Mouse (Mus musculus) embryo, embryonic 10.5 days (tissue): ENCODE measurements around the gene Nop53.
A peak's percentile ranks its signal among the peaks of the same experiment; 100 is the strongest.
"Not testable (repeated sequence)": the region's sequence is repeated elsewhere in the genome, so short reads cannot be mapped to it uniquely, and the experiment has no call there.

Experiments
- DNase-seq: peaks from one replicate; pipeline ENCODE4 v3.0.0-alpha.2; 2015; ENCODE audit warnings: low spot score

The Nop53 gene

GRCm38 (mm10) chr7:15919947-15920346, 25.9 kb downstream of the Nop53 start:
- no peak for DNase-seq

- no peak for DNase-seq
These were observed 27.5 kb downstream of the Nop53 start for GRCm38 (mm10) chr7:15918371-15918770.

- no peak for DNase-seq
These were observed 28.9 kb downstream of the Nop53 start for GRCm38 (mm10) chr7:15916996-15917395.

GRCm38 (mm10) chr7:15916134-15916723, 29.6 kb downstream of the Nop53 start:
- no peak for DNase-seq

- not testable (repeated sequence) for DNase-seq
These were observed 30.2 kb downstream of the Nop53 start for GRCm38 (mm10) chr7:15915695-15916094.

- DNase-seq: no peak
These were observed 31.1 kb downstream of the Nop53 start for GRCm38 (mm10) chr7:15914751-15915150.

- DNase-seq: peak; percentile 70
These were observed 31.6 kb downstream of the Nop53 start for GRCm38 (mm10) chr7:15914252-15914651.

- peak; percentile 94 for DNase-seq
These were observed 33.7 kb downstream of the Nop53 start for GRCm38 (mm10) chr7:15912183-15912582.

GRCm38 (mm10) chr7:15910521-15910920, 35.4 kb downstream of the Nop53 start:
- DNase-seq: no peak

- DNase-seq: no peak
These were observed 37.8 kb downstream of the Nop53 start for GRCm38 (mm10) chr7:15907971-15908590.

- no peak for DNase-seq
These were observed 39.3 kb downstream of the Nop53 start for GRCm38 (mm10) chr7:15906602-15907001.

GRCm38 (mm10) chr7:15905861-15906260, 40.0 kb downstream of the Nop53 start:
- no peak for DNase-seq

GRCm38 (mm10) chr7:15901366-15902048, 44.4 kb downstream of the Nop53 start:
- DNase-seq: no peak

GRCm38 (mm10) chr7:15894251-15894650, 51.6 kb downstream of the Nop53 start:
- DNase-seq: no peak
